Mouse (Mus musculus): Measurements from ENCODE around the gene Wwox.

DNA sequence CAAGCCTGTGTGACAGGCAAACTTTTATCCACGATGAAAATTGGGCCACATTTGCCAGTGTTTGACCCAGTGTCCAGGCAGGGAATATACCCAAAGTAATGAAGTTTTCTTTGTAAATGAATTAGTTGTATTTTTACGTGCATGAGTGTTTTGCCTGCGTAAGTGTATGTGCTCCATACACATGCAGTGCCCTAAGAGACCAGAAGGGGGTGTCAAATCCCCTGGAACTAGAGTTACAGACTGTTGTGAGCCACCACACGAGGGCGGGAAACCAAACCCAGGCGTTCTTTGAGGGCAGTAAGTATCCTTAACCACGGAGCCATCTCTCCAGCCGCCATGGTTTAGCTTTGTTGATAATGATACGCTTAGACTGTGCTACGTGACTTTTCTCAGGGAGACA, 755.9 kb downstream of the Wwox start:
- no peak for TF ChIP-seq CTCF (IDR thresholded peaks at IDR 0.05; ENCODE audit: insufficient read depth, low read depth, low read length)
- TF ChIP-seq POLR2A (IDR thresholded peaks at IDR 0.05; ENCODE audit: insufficient read depth, low read depth, low read length): no peak
